Mouse (Mus musculus) heart, postnatal 36 days (tissue): Measurements from ENCODE around the gene Nt5c1b. TPM values are rescaled to one million over a fixed set of nuclear protein-coding genes. Genes with fewer than 3 reads are reported as not detected.

ENCODE experiments used
- DNase-seq, 2 experiments: peaks; one replicate each; pipeline ENCODE4 v3.0.0; 2021 to 2022
- intact Hi-C: fragments of 180-260 bp; cut with DNase I; formaldehyde crosslinking; loops from one replicate; pipeline ENCODE4 v1.15.1; 2025
- total RNA-seq, 2 experiments: library from RNA; stranded (reverse); gene quantifications; 2 replicates each; pipeline ENCODE4 v1.2.3; 2021

Gene Nt5c1b
- total RNA-seq: not detected

GRCm38 (mm10) chr12:10369673-10370072 lies at the start of gene Nt5c1b:
Nt5c1b (plus strand) TSS chr12:10369973.
- intact Hi-C loops: no loop called here
- DNase-seq: no peak

GRCm38 (mm10) chr12:10327651-10328050 lies 42.1 kb upstream of the Nt5c1b start:
- intact Hi-C loops: no loop called here
- no peak for DNase-seq

GRCm38 (mm10) chr12:10329460-10329859 lies 40.3 kb upstream of the Nt5c1b start:
- no peak for DNase-seq
- intact Hi-C loops: no loop called here

- no peak for DNase-seq
- intact Hi-C loops: no loop called here
Measured at GRCm38 (mm10) chr12:10340604-10341003, 29.2 kb upstream of the Nt5c1b start.

GRCm38 (mm10) chr12:10350706-10351105 lies 19.1 kb upstream of the Nt5c1b start:
- DNase-seq: peak; percentile 13 to 15
- intact Hi-C loops: no loop called here

GRCm38 (mm10) chr12:10357756-10358155 lies 12.0 kb upstream of the Nt5c1b start:
- intact Hi-C loops: no loop called here
- DNase-seq: no peak

- peak; percentile 96 to 97 for DNase-seq
- intact Hi-C loops: loop anchor here (1.0 to 5.0 kb wide), 4 partner anchors 48 to 1359 kb away; partner anchors contain the start of gene Osr1
Measured at GRCm38 (mm10) chr12:10390671-10391441, 21.1 kb downstream of the Nt5c1b start, which contains the start of gene Rdh14. Rdh14 (plus strand) TSS chr12:10390772.

- no peak for DNase-seq
- intact Hi-C loops: no loop called here
Measured at GRCm38 (mm10) chr12:10400788-10401187, 31.0 kb downstream of the Nt5c1b start.

GRCm38 (mm10) chr12:10402421-10403115 lies 32.8 kb downstream of the Nt5c1b start:
- DNase-seq: no peak
- intact Hi-C loops: no loop called here

GRCm38 (mm10) chr12:10410511-10411179 lies 40.9 kb downstream of the Nt5c1b start:
- intact Hi-C loops: no loop called here
- DNase-seq: no peak

- no peak for DNase-seq
- intact Hi-C loops: no loop called here
Measured at GRCm38 (mm10) chr12:10411453-10411852, 41.7 kb downstream of the Nt5c1b start.

- intact Hi-C loops: no loop called here
- DNase-seq: no peak
Measured at GRCm38 (mm10) chr12:10422347-10422746, 52.6 kb downstream of the Nt5c1b start.

GRCm38 (mm10) chr12:10425982-10426863 lies 56.5 kb downstream of the Nt5c1b start:
- DNase-seq: no peak
- intact Hi-C loops: no loop called here

GRCm38 (mm10) chr12:10430999-10431398 lies 61.2 kb downstream of the Nt5c1b start:
- no peak for DNase-seq
- intact Hi-C loops: no loop called here

GRCm38 (mm10) chr12:10438054-10439001 lies 68.6 kb downstream of the Nt5c1b start:
- intact Hi-C loops: loop anchor here (1.0 to 5.0 kb wide), 5 partner anchors 48 to 1386 kb away; partner anchors contain the start of genes Osr1 and Rdh14
- peak; percentile 79 to 90 for DNase-seq
